ENCODE assay signal across 25 mouse cellular contexts in the genomic region with DNA sequence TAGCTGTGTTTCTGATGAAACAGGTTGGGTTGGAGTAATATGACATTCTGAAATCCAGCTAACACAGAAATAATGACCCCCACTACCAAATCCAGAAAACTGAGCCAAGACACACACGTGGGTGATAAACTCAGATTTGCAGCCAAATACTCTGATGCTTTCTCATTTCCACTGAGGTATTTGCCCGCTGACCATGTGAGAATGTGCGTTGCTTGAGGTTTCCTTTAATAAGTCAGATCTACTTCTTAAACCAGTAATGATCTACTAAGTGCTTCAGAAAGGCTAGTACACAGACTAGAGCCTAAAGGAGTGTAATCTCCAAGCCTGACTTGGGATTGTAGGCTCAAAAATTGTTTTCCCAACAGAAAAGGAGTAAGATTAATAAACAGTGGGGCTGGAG. TPM values are rescaled to one million over a fixed set of nuclear protein-coding genes. Genes with fewer than 3 reads are reported as not detected.
DNase-seq lines count a peak whose midpoint lies in the region; TF ChIP-seq lines count a peak whose summit lies in the region.
"Had no signal": no experiment of that assay in that cellular context is flagged by ENCODE, and none has a peak within 500 bp of the region (broad histone marks: within the 10 kb centered on the region; RNA-seq: fewer than 3 reads in every experiment).

No protein-coding gene starts in this region.

- H3K27me3 ChIP-seq in testis, adult 2 months (ENCODE audit: control insufficient read depth, insufficient read depth, low read length) = no peaks in the 10 kb centered on the region
- H3K27me3 ChIP-seq: embryonic facial prominence, embryonic 13.5 days; embryonic facial prominence, embryonic 15.5 days; forebrain, embryonic 13.5 days; forebrain, embryonic 15.5 days had no signal

- no peak for TF ChIP-seq POLR2A in testis, adult 2 months (IDR thresholded peaks at IDR 0.05; ENCODE audit: control insufficient read depth, low read depth, low read length)

- no peaks in the 10 kb centered on the region for H3K4me1 ChIP-seq in testis, adult 2 months (ENCODE audit: control insufficient read depth, insufficient read depth, low read length)
- H3K4me1 ChIP-seq: embryonic facial prominence, embryonic 15.5 days had no signal

- DNase-seq in testis, postnatal 10 days (ENCODE audit: low spot score) = no peak
- peak; percentile 37 for DNase-seq in NIH3T3 (ENCODE audit: low read depth)
- DNase-seq in fibroblast of lung, adult 2 months (ENCODE audit: low read depth) = peak; percentile 23
- no peak for DNase-seq in gastrocnemius, postnatal 4 days (ENCODE audit: low spot score in 2 of 2)
- DNase-seq in thymus, postnatal 36 days = no peak
- DNase-seq: adrenal gland, adult 8-10 months; adrenal gland, postnatal 14 days; cerebellum, adult 11 months; cerebellum, adult 18-20 months; cerebellum, adult 8-10 months; cerebellum, adult 9-11 months; cerebellum, postnatal 14 days; cerebellum, postnatal 36 days; embryo, embryonic 11 days; forebrain, postnatal 0 days had no signal

- TF ChIP-seq CTCF in testis, adult 2 months (IDR thresholded peaks at IDR 0.05; ENCODE audit: control insufficient read depth, insufficient read depth, insufficient replicate concordance, low read depth, low read length) = no peak

- H3K4me3 ChIP-seq in testis, adult 2 months (ENCODE audit: control insufficient read depth, low read depth, low read length) = peak overlapping the region; percentile 36; the same call in 1 of the 2 replicates
- H3K4me3 ChIP-seq: embryonic facial prominence, embryonic 13.5 days; embryonic facial prominence, embryonic 15.5 days; erythroblast, embryonic 14.5 days; forebrain, embryonic 13.5 days; forebrain, embryonic 15.5 days had no signal

- no peak overlapping the region for H3K27ac ChIP-seq in testis, adult 2 months (ENCODE audit: control insufficient read depth, insufficient read depth, low read depth, low read length)
- H3K27ac ChIP-seq: embryonic facial prominence, embryonic 13.5 days; embryonic facial prominence, embryonic 15.5 days; forebrain, embryonic 13.5 days; forebrain, embryonic 15.5 days had no signal

- no peaks in the 10 kb centered on the region for H3K36me3 ChIP-seq in testis, adult 2 months (ENCODE audit: control insufficient read depth, insufficient read depth, low read length)
- H3K36me3 ChIP-seq: embryonic facial prominence, embryonic 13.5 days; embryonic facial prominence, embryonic 15.5 days; forebrain, embryonic 15.5 days had no signal

RNA-seq across cellular contexts. Expression of gene Barx2, which starts 39.0 kb away (rescaled TPM):
- polyA plus RNA-seq in testis, adult 2 months (2012; rRNA removed) = 0.14 TPM in 1 of 2 replicates, not detected in the other
- total RNA-seq in gastrocnemius, postnatal 4 days (2021) = 10 to 100 TPM; 13.7 to 13.8 TPM
- total RNA-seq: adrenal gland, adult 8-10 months; adrenal gland, postnatal 14 days; common myeloid progenitor, adult 5-6 weeks; MEL had no signal
- polyA plus RNA-seq: C2C12; erythroblast, embryonic 14.5 days; forebrain, embryonic 11.5 days; forebrain, embryonic 13.5 days had no signal

Comparison
In these comparisons a context has a peak if more than half of its experiments do, and no peak if none do; other contexts are left out.
1. DNase-seq: peak in NIH3T3 (single experiment) and fibroblast of lung, adult 2 months (single experiment); none in testis, postnatal 10 days (single experiment), gastrocnemius, postnatal 4 days (0 of 2) and thymus, postnatal 36 days (0 of 2).